Mouse (Mus musculus) monocyte, adult 2 months (primary cell): ENCODE results near the gene Msh5.
"Not testable (repeated sequence)": the region's sequence is repeated elsewhere in the genome, so short reads cannot be mapped to it uniquely, and the experiment has no call there.

Source experiments
- DNase-seq, 2 experiments: peaks; one replicate each; pipeline ENCODE4 v3.0.0; 2022; ENCODE audit warnings: low spot score in 2 of 2, low read depth in 1 of 2

Gene Msh5

GRCm38 (mm10) chr17:35003022-35003838 is 43.3 kb downstream of the Msh5 start:
- no peak for DNase-seq

GRCm38 (mm10) chr17:35002153-35002865 is 44.2 kb downstream of the Msh5 start:
- DNase-seq = no peak

- DNase-seq = no peak
Observed at GRCm38 (mm10) chr17:35001452-35002152, 44.9 kb downstream of the Msh5 start.

GRCm38 (mm10) chr17:35000717-35001451 is 45.7 kb downstream of the Msh5 start, which contains the start of gene Vars:
Gene Vars (plus strand): TSS chr17:35000987.
- DNase-seq = peak; percentile 71 to 81

GRCm38 (mm10) chr17:34999871-35000716 is 46.5 kb downstream of the Msh5 start:
- DNase-seq = not testable (repeated sequence)

GRCm38 (mm10) chr17:34998526-34999430 is 47.8 kb downstream of the Msh5 start:
- no peak for DNase-seq

- no peak for DNase-seq
Observed at GRCm38 (mm10) chr17:34997142-34997483, 49.4 kb downstream of the Msh5 start.

GRCm38 (mm10) chr17:34996411-34997141 is 50.0 kb downstream of the Msh5 start:
- no peak for DNase-seq

- not testable (repeated sequence) for DNase-seq
Observed at GRCm38 (mm10) chr17:34995927-34996326, 50.6 kb downstream of the Msh5 start.

- DNase-seq = not testable (repeated sequence)
Observed at GRCm38 (mm10) chr17:34995192-34995591, 51.4 kb downstream of the Msh5 start.

- no peak for DNase-seq
Observed at GRCm38 (mm10) chr17:34994751-34995150, 51.8 kb downstream of the Msh5 start.

GRCm38 (mm10) chr17:34984218-34984617 is 62.3 kb downstream of the Msh5 start:
- DNase-seq = no peak

- no peak for DNase-seq
Observed at GRCm38 (mm10) chr17:34982328-34982727, 64.2 kb downstream of the Msh5 start.

GRCm38 (mm10) chr17:34981690-34982180 is 64.8 kb downstream of the Msh5 start, which contains the start of gene Lsm2:
Gene Lsm2 (plus strand): TSS chr17:34981862.
- DNase-seq = peak; percentile 84 to 88

- DNase-seq = no peak
Observed at GRCm38 (mm10) chr17:34980655-34981054, 65.9 kb downstream of the Msh5 start.

GRCm38 (mm10) chr17:34979631-34980030 is 66.9 kb downstream of the Msh5 start:
- DNase-seq = no peak
